Mouse (Mus musculus): ENCODE data around the gene Sox5.

DNA sequence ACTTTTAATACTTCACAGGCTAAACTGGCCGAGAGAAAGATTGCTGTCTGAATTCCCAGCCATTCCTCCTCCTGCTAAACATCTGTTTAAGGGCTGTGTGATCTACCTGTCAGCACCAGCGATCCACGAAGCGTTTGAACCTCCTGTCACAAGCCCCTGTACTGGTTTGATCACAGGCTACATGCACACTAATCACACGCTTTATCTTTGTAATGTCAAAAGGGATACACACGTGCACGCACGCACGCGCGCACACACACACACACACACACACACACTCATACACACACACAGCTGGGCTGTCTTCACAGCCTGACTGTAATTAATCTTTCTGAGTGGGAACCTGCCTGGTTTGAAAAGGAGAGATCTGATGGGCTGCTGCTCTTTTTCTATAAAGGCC lies 784.2 kb downstream of the Sox5 start:
- TF ChIP-seq CTCF (IDR thresholded peaks at IDR 0.05; ENCODE audit: extremely low read depth, insufficient read length, insufficient replicate concordance, low read depth, low read length), result no peak
- TF ChIP-seq POLR2A (IDR thresholded peaks at IDR 0.05; ENCODE audit: low read depth, low read length), result no peak

Data from small intestine, adult 2 months (tissue).